Mouse (Mus musculus) B cell, adult 2 months (primary cell): ENCODE measurements around the gene Rtkn.
A peak's percentile ranks its signal among the peaks of the same experiment; 100 is the strongest.

Source experiments
- DNase-seq, 2 experiments: peaks; one replicate each; pipeline ENCODE4 v3.0.0; 2022

The Rtkn gene

DNA sequence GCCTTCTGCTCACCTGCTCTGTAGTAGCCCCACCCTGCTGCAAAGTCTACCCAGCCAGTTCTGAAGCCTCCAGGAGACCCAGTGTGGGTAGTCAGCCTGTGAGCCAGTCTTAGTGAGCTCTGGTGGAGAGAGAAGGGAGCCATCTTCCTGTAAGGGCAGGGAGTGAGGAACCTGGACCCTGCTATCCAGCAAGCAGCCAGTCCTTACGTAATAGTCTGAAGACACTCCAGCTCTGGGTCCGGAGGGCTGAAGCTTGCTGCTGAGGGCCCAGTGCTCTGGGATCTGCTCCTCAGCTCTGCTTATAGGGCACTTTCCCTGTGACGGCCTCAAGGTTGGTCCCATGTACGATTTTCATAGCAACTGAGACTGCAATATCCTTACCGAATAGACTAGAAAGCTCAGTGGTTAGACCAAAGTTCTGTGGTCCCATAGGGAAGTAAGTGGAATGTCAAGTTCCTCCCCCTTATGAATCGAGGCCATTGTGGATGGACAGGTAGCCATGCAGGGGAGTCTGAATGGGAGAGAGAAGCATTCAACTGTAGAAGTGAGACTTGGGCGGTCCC, at the start of gene Rtkn:
Gene Rtkn, plus strand, starts transcription at position 513 of the 563 bp plus-strand sequence.
- no peak for DNase-seq

DNA sequence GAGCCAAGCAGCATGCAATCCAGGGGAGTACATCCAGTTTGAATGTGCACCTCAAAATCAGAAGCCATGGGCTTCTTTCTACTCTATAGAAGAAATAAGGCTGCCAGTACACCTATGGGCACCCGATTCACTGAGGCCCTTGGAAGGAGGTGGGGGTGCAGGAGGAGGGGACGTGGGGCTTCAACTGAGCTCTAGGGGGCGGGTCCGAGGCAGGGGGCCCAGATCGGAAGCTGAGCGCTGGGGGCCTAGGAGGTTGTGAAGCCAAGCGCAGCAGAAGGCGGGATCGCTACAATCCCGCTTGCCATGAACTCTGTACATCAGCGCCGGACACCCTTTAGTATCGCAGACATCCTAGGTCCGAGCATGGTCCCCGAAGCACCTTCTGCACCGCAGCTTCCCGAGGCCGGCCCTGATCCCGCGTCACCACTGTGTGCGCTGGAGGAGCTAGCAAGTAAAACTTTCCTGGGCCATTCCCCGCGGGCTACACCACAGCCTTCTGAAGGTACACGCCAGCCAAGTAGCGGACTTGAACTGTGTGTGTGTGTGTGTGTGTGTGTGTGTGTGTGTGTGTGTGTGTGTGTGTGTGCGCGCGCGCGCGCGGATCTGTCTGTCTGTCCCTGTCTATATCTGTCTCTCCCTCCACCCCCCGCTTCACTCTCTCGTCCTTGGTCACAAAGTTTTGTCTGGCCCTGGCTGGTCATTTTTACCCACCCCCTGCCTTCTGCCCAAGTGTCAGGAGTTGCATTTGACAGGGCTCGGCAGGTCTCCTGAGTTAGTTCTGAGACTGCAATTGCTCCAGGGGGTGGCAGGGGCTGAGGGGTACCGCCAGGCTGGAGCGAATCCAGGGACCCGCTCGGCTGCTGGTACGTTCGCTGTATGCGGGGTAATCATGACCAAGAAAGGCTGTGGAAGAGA, 48.9 kb upstream of the Rtkn start, which contains the start of gene Lbx2:
Gene Lbx2, plus strand, starts transcription at position 247 of the 915 bp plus-strand sequence.
- DNase-seq, result peak in 1 of 2 experiments; percentile 14

- DNase-seq, result no peak
Observed at GRCm38 (mm10) chr6:83087205-83087925, 47.9 kb upstream of the Rtkn start.

GRCm38 (mm10) chr6:83087926-83088260, 47.4 kb upstream of the Rtkn start:
- DNase-seq, result no peak

GRCm38 (mm10) chr6:83092416-83093127, 42.7 kb upstream of the Rtkn start:
- DNase-seq, result no peak

GRCm38 (mm10) chr6:83095968-83096367, 39.3 kb upstream of the Rtkn start:
- DNase-seq, result no peak

GRCm38 (mm10) chr6:83098411-83098810, 36.9 kb upstream of the Rtkn start:
- DNase-seq, result no peak

GRCm38 (mm10) chr6:83101316-83101687, 34.0 kb upstream of the Rtkn start, which contains the start of the genes Ccdc142 and Gm42688:
Gene Ccdc142, plus strand, starts transcription at chr6:83101601.
Gene Gm42688, plus strand, starts transcription at chr6:83101617.
- peak; percentile 83 to 85 for DNase-seq

DNA sequence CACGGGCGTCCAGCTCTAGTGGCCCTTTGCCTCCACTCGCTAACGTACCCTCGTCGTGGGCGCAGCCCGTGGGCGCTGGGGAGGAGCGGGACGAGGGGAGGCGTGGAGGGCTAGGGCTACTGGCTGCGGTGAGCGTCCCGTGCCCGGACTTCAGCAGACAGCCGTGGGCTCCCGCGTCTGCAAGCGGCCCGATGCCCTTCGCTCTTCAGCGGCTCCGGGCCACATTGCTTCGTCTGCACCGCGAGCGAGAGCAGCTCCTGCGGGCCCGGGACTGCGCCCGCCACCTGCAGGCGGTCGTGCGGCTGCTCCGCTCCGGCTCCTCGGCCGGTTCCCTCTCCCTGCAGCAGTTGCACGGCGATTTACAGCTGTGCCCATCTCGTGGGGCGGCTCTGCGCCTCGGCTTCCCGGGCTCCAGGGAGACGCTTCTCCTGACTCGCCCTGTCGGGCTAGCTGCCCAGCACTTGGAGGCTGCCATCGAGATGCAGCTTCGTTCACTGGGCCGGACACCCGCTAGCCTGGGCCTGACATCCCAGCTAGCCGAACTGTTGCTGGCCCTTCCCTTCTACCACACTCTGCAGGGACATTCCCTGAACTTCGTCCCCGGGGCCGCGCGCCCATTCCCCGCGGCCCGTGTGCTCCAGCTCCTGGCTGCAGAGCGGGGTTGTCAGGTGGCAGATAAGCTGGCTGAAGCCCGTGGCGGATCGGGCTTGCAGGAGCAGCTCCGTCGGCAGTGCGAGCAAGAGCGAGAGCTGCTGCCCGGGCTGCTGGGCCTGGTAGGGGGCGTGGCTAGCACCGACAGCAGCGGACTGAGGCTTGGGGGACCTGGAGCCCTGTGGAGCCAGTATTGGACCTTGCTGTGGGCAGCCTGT, 33.3 kb upstream of the Rtkn start:
- DNase-seq, result peak; percentile 73 to 76

DNA sequence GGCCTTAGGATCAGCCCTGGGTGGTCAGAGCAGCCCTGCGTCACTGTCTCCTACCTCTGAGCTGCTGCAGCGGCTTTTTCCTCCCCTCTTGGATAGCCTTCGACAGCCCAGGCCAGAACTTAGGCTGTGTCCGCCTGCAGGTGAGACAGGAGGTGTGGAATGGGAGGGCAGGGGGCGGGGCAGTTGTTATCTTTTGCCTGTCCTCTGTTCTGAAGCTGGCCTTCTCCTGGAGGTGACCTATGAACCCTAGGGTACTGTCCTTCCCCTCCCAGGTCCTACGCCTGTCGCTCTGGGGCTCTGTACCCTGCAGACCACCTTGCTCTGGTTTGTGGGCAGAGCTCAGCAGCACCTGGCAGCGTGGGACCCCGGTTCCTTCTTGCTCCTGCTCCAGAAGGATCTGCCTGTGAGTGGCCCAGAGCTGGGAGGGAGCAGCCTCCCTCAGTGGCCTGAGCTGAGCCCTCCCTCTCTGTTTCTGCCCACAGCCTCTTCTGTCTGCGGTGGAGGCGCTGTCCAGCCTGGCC, 32.1 kb upstream of the Rtkn start:
- DNase-seq, result no peak

GRCm38 (mm10) chr6:83104158-83104557, 31.1 kb upstream of the Rtkn start:
- DNase-seq, result no peak

DNA sequence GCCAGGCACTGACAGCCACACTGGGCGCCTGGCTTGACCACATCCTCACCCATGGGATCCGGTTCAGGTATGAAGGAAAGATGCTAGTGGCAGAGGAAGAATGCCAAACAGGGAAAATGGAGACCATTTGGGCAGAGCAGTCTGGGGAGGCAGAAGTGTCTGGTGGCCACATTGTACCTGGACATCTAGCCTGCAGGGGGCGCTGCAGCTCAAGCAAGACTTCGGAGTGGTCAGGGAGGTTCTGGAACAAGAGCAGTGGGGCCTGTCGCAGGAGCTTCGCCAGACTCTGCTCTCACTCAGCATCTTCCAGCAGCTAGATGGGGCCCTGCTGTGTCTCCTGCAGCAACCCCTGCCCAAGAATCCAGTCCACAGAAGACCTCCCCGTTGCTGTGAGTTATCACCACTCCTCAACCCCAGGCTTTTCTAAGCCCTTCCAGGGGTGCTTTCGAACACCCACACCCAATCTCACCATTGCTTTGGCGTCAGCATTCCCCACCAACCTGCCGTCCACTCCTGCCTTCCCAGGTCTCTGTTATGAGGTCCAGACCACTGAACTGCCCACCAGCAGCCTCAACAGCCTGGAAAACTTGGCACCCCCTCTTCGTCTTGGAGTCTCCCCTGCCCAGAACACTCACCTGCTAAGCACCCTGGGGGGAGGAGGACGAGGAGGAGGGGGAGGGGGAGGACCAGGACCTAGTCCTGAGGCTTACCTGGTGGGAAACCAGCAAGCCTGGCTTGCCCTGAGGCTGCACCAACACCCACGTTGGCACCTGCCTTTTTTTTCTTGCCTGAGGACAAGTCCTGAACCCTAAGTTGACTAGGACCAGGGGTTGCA, 27.5 kb upstream of the Rtkn start:
- DNase-seq, result peak; percentile 88

- peak; percentile 74 to 81 for DNase-seq
Observed at GRCm38 (mm10) chr6:83108762-83109668, 26.2 kb upstream of the Rtkn start, which contains the start of gene Mrpl53. Gene Mrpl53, plus strand, starts transcription at chr6:83109040.

DNA sequence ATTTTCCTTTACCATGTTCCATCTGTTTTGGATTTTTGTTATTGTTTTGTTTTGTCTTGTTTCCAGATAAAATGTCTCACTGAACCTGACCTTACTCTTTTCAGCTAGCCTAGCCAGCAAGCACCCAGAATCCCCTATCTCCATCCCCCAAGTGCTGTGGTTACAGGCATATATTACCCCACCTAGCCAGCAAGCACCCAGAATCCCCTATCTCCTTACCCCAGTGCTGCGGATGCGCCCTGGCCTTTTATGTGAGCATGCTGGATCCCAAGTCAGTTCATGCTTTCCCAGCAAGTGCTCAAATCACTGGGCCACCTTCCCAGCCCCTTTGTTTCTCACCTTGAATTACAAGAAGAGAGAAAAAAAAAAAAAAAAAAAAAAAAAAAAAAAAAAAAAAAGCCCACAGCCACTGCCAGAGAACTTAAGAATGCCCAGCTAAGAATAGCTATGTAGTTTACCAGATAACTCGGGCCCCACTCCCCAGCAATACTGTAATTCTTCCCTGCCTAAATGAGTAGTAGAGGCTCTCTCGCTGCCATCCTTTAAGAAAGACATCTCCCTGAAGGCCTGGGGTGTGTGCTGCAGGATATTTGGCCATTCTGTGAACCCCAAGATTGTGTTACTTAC, 23.6 kb upstream of the Rtkn start:
- no peak for DNase-seq

- DNase-seq, result peak; percentile 96
Observed at GRCm38 (mm10) chr6:83115011-83115671, 20.1 kb upstream of the Rtkn start, which contains the start of gene Mogs. Gene Mogs, plus strand, starts transcription at chr6:83115496.

DNA sequence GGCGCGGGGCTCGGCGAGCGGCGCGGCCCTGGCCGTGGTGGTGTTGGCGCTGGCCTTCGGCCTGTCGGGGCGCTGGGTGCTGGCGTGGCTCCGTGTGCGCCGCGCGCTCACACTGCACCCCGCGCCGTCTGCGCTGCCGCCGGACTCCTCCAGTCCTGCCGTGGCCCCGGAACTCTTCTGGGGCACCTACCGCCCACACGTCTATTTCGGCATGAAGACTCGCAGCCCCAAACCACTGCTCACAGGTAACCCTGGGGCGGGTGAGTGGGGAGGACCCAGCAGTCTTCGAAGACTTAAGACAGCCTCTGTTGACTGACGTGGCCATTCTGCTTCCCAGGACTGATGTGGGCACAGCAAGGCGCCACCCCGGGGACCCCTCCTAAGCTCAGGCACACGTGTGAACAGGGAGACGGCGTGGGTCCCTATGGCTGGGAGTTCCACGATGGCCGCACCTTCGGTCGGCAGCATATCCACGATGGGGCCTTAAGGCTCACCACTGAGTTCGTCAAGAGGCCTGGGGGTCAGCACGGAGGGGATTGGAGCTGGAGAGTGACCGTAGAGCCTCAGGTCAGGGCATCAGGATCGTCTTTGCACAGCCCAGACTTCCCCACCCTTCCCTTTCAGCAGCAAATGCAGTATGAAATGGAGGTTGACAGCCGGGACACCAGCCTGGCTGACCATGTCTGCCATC, 19.4 kb upstream of the Rtkn start:
- DNase-seq, result peak in 1 of 2 experiments; percentile 42

DNA sequence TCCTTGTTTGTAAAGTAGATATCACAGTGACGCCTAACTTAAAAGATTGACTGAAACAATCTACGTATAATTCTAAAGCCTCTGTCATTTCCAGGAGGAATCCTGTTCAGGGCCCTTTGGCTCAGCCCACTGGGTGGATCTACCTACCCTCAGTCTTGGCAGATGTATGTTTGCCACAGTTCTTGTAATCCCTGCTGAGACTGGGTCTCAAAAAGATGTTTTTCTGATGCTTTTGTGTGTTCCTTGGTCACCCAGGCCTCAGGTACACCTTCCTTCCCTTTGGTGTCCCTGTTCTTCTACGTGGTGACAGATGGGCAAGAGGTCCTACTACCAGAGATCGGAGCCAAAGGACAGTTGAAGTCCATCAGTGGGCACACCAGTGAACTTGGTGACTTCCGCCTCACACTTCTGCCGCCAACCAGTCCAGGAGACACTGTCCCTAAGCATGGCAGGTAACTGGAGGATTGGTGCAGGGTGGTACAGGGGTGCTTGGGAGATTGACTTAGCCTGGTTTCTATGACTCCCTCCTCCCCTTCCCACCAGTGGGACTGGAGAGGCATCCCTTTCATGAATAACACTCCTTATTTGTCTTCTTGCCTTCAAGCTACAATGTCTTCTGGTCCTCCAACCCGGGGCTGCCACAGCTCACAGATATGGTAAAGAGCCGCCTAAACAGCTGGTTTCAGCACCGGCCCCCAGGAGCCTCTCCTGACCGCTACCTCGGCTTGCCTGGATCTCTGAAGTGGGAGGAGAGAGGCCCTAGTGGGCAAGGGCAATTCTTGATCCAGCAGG, 18.7 kb upstream of the Rtkn start:
- no peak for DNase-seq
